Mouse (Mus musculus): Measurements from ENCODE around the gene Ptpdc1.

GRCm38 (mm10) chr13:48554552-48554951, 70.9 kb downstream of the Ptpdc1 start:
- TF ChIP-seq CTCF (IDR thresholded peaks at IDR 0.05; ENCODE audit: low read depth), result no peak
- no peak for TF ChIP-seq EP300 (optimal IDR thresholded peaks at IDR 0.05)
